In genomic region chr6:99655488-99655887, GRCm38 (mm10) we compare ENCODE assay signal across 14 mouse cellular contexts. TPM values are rescaled to one million over a fixed set of nuclear protein-coding genes. Genes with fewer than 3 reads are reported as not detected.
DNase-seq lines count a peak whose midpoint lies in the region; ATAC-seq and TF ChIP-seq lines count a peak whose summit lies in the region.
"Had no signal": no experiment of that assay in that cellular context is flagged by ENCODE, and none has a peak within 500 bp of the region (broad histone marks: within the 10 kb centered on the region; RNA-seq: fewer than 3 reads in every experiment).

No protein-coding gene starts in this region.

- no peak for TF ChIP-seq CTCF in bone marrow macrophage, adult 2 months (IDR thresholded peaks at IDR 0.05; ENCODE audit: low read depth, low read length)
- TF ChIP-seq CTCF in liver, postnatal 0 days (IDR thresholded peaks at IDR 0.05; ENCODE audit: low read depth) = no peak

- ATAC-seq in heart, embryonic 11.5 days (replicated peaks; ENCODE audit: insufficient number of reproducible peaks, low FRiP score, low TSS enrichment) = no peak
- peak; percentile 35; the same call in 1 of the 2 replicates for ATAC-seq in liver, postnatal 0 days
- ATAC-seq in intestine, embryonic 16.5 days = no peak
- ATAC-seq: forebrain, embryonic 14.5 days had no signal

- 0 out of 2 replicates have a peak overlapping the region, but pooled peaks have one; percentile 14 for H3K4me2 ChIP-seq in heart, embryonic 11.5 days
- H3K4me2 ChIP-seq in liver, postnatal 0 days (ENCODE audit: low read depth, low read length) = peak overlapping the region; percentile 54
- H3K4me2 ChIP-seq in intestine, embryonic 16.5 days (ENCODE audit: low read depth, low read length) = no peak overlapping the region
- H3K4me2 ChIP-seq: embryonic facial prominence, embryonic 12.5 days; hindbrain, embryonic 13.5 days; lung, embryonic 15.5 days had no signal

- H3K27me3 ChIP-seq in heart, embryonic 11.5 days (ENCODE audit: control insufficient read depth, insufficient read depth, low read length) = no peaks in the 10 kb centered on the region
- peaks cover 17% of the 10 kb centered on the region; the same call in 1 of the 2 replicates for H3K27me3 ChIP-seq in heart, embryonic 10.5 days (ENCODE audit: insufficient read depth, poor library complexity, severe bottlenecking)
- H3K27me3 ChIP-seq in liver, postnatal 0 days (ENCODE audit: insufficient read depth, low read length) = no peaks in the 10 kb centered on the region
- H3K27me3 ChIP-seq in intestine, embryonic 16.5 days (replicated peaks; ENCODE audit: control insufficient read depth, insufficient read depth, low read length) = no peaks in the 10 kb centered on the region
- H3K27me3 ChIP-seq: embryonic facial prominence, embryonic 12.5 days; lung, embryonic 15.5 days had no signal

- TF ChIP-seq POLR2A in bone marrow macrophage, adult 2 months (IDR thresholded peaks at IDR 0.05; ENCODE audit: borderline replicate concordance, low read depth, low read length) = no peak

- H3K9me3 ChIP-seq in heart, embryonic 11.5 days (replicated peaks; ENCODE audit: control insufficient read depth, low read length) = no peaks in the 10 kb centered on the region
- H3K9me3 ChIP-seq in heart, embryonic 10.5 days = no peaks in the 10 kb centered on the region
- H3K9me3 ChIP-seq in liver, postnatal 0 days (ENCODE audit: low read length) = no peaks in the 10 kb centered on the region
- H3K9me3 ChIP-seq in intestine, embryonic 16.5 days (ENCODE audit: control insufficient read depth, low read length) = no peaks in the 10 kb centered on the region
- H3K9me3 ChIP-seq: embryonic facial prominence, embryonic 12.5 days; hindbrain, embryonic 13.5 days; lung, embryonic 15.5 days had no signal

- no peak for DNase-seq in heart, embryonic 10.5 days (ENCODE audit: low spot score)
- DNase-seq in liver, postnatal 0 days = no peak
- peak; percentile 72 for DNase-seq in thymus, postnatal 14 days
- no peak for DNase-seq in ovary, adult 18-20 months (ENCODE audit: low spot score)
- no peak for DNase-seq in kidney, adult 11 months
- DNase-seq: cerebellum, adult 2 months had no signal

- H3K9ac ChIP-seq in heart, embryonic 11.5 days (ENCODE audit: low read depth, low read length) = no peak overlapping the region
- H3K9ac ChIP-seq in liver, postnatal 0 days (replicated peaks) = no peak overlapping the region
- no peak overlapping the region for H3K9ac ChIP-seq in intestine, embryonic 16.5 days (ENCODE audit: low read depth, low read length)
- H3K9ac ChIP-seq: embryonic facial prominence, embryonic 12.5 days; lung, embryonic 15.5 days had no signal

- TF ChIP-seq EP300 in liver, postnatal 0 days (IDR thresholded peaks at IDR 0.05; ENCODE audit: low read depth) = no peak

- WGBS in heart, embryonic 11.5 days (ENCODE audit: insufficient replicate concordance) = 41% methylated on average over 7 of the region's 7 CpGs
- 44% methylated on average over 7 of the region's 7 CpGs for WGBS in heart, embryonic 10.5 days
- 27% methylated on average over 7 of the region's 7 CpGs for WGBS in liver, postnatal 0 days (ENCODE audit: insufficient replicate concordance)
- 54% methylated on average over 7 of the region's 7 CpGs for WGBS in intestine, embryonic 16.5 days

- no peak overlapping the region for H3K4me3 ChIP-seq in heart, embryonic 11.5 days (ENCODE audit: low read depth, low read length)
- no peak overlapping the region for H3K4me3 ChIP-seq in heart, embryonic 10.5 days
- peak overlapping the region; percentile 56 for H3K4me3 ChIP-seq in bone marrow macrophage, adult 2 months (ENCODE audit: insufficient read depth, low read length)
- H3K4me3 ChIP-seq in liver, postnatal 0 days (ENCODE audit: low read depth, low read length) = peak overlapping the region; percentile 22; the same call in 1 of the 2 replicates
- no peak overlapping the region for H3K4me3 ChIP-seq in intestine, embryonic 16.5 days (ENCODE audit: low read length)
- H3K4me3 ChIP-seq: embryonic facial prominence, embryonic 12.5 days; hindbrain, embryonic 13.5 days; left cerebral cortex, adult 2 months; lung, embryonic 15.5 days had no signal

- no peak overlapping the region for H3K27ac ChIP-seq in heart, embryonic 11.5 days (ENCODE audit: low read depth, low read length)
- H3K27ac ChIP-seq in heart, embryonic 10.5 days = no peak overlapping the region
- H3K27ac ChIP-seq in bone marrow macrophage, adult 2 months (ENCODE audit: insufficient read depth, low read depth, low read length) = peak overlapping the region; percentile 66
- H3K27ac ChIP-seq in liver, postnatal 0 days (ENCODE audit: low read depth) = peak overlapping the region; percentile 57; the same call in 1 of the 2 replicates
- H3K27ac ChIP-seq in intestine, embryonic 16.5 days (ENCODE audit: low read length) = no peak overlapping the region
- H3K27ac ChIP-seq: embryonic facial prominence, embryonic 12.5 days; hindbrain, embryonic 13.5 days; left cerebral cortex, adult 2 months; lung, embryonic 15.5 days had no signal

- no peaks in the 10 kb centered on the region for H3K36me3 ChIP-seq in heart, embryonic 11.5 days (ENCODE audit: control insufficient read depth, insufficient read depth, low read length)
- H3K36me3 ChIP-seq in heart, embryonic 10.5 days = no peaks in the 10 kb centered on the region
- no peaks in the 10 kb centered on the region for H3K36me3 ChIP-seq in liver, postnatal 0 days (replicated peaks; ENCODE audit: insufficient read depth, low read length)
- H3K36me3 ChIP-seq in intestine, embryonic 16.5 days (ENCODE audit: control insufficient read depth, insufficient read depth, low read length) = no peaks in the 10 kb centered on the region
- H3K36me3 ChIP-seq: embryonic facial prominence, embryonic 12.5 days; hindbrain, embryonic 13.5 days; lung, embryonic 15.5 days had no signal

- H3K4me1 ChIP-seq in heart, embryonic 11.5 days (ENCODE audit: control insufficient read depth, insufficient read depth, low read length) = no peaks in the 10 kb centered on the region
- H3K4me1 ChIP-seq in heart, embryonic 10.5 days = 0 out of 2 replicates have a peak, but pooled peaks cover 9% of the 10 kb centered on the region
- peaks cover 21% of the 10 kb centered on the region for H3K4me1 ChIP-seq in bone marrow macrophage, adult 2 months (ENCODE audit: control insufficient read depth, insufficient read depth, low read length)
- H3K4me1 ChIP-seq in liver, postnatal 0 days (ENCODE audit: insufficient read depth) = no peaks in the 10 kb centered on the region; the same call in 1 of the 2 replicates
- H3K4me1 ChIP-seq in intestine, embryonic 16.5 days (ENCODE audit: control insufficient read depth, insufficient read depth, low read length) = no peaks in the 10 kb centered on the region; the same call in 1 of the 2 replicates

RNA-seq across cellular contexts. Expression of gene Eif4e3, which starts 11.1 kb away (rescaled TPM):
- polyA plus RNA-seq in heart, embryonic 11.5 days (2014; fragmentation: Nextera tagmentation; extraction: Ambion mirVana) = 5.8 and 6.1 TPM in 2 replicates
- polyA plus RNA-seq in heart, embryonic 10.5 days (2016; fragmentation: Nextera tagmentation; extraction: Ambion mirVana) = 4.1 and 7.1 TPM in 2 replicates
- polyA plus RNA-seq in bone marrow macrophage, adult 2 months (2012; ENCODE audit: insufficient read depth, insufficient read length, missing spikeins) = 26.3 and 29.4 TPM in 2 replicates
- 3.8 and 4.3 TPM in 2 replicates for polyA plus RNA-seq in liver, postnatal 0 days (2015; fragmentation: Nextera tagmentation; extraction: Ambion mirVana)
- 9.0 and 10.1 TPM in 2 replicates for polyA plus RNA-seq in intestine, embryonic 16.5 days (2015; fragmentation: Nextera tagmentation; extraction: Ambion mirVana)

RNA-seq across cellular contexts. Expression of gene Gm20696, which starts 11.1 kb away (rescaled TPM):
- 2.1 and 4.0 TPM in 2 replicates for polyA plus RNA-seq in heart, embryonic 11.5 days (2014; fragmentation: Nextera tagmentation; extraction: Ambion mirVana)
- 2.2 and 3.4 TPM in 2 replicates for polyA plus RNA-seq in heart, embryonic 10.5 days (2016; fragmentation: Nextera tagmentation; extraction: Ambion mirVana)
- 3.0 and 4.7 TPM in 2 replicates for polyA plus RNA-seq in bone marrow macrophage, adult 2 months (2012; ENCODE audit: insufficient read depth, insufficient read length, missing spikeins)
- 0.86 and 1.2 TPM in 2 replicates for polyA plus RNA-seq in liver, postnatal 0 days (2015; fragmentation: Nextera tagmentation; extraction: Ambion mirVana)
- polyA plus RNA-seq in intestine, embryonic 16.5 days (2015; fragmentation: Nextera tagmentation; extraction: Ambion mirVana) = 1.7 and 2.4 TPM in 2 replicates

RNA-seq across cellular contexts. Expression of gene Gpr27, which starts 37.0 kb away (rescaled TPM):
- 1.2 and 1.4 TPM in 2 replicates for polyA plus RNA-seq in heart, embryonic 11.5 days (2014; fragmentation: Nextera tagmentation; extraction: Ambion mirVana)
- polyA plus RNA-seq in heart, embryonic 10.5 days (2016; fragmentation: Nextera tagmentation; extraction: Ambion mirVana) = 0.68 and 0.92 TPM in 2 replicates
- not detected in 2 replicates for polyA plus RNA-seq in bone marrow macrophage, adult 2 months (2012; ENCODE audit: insufficient read depth, insufficient read length, missing spikeins)
- 0.17 and 0.18 TPM in 2 replicates for polyA plus RNA-seq in liver, postnatal 0 days (2015; fragmentation: Nextera tagmentation; extraction: Ambion mirVana)
- polyA plus RNA-seq in intestine, embryonic 16.5 days (2015; fragmentation: Nextera tagmentation; extraction: Ambion mirVana) = 1.2 TPM in 2 replicates

Comparison
In these comparisons a context has a peak if more than half of its experiments do, and no peak if none do; other contexts are left out.
1. H3K27ac ChIP-seq: peak in bone marrow macrophage, adult 2 months (single experiment) and liver, postnatal 0 days (single experiment); none in heart, embryonic 11.5 days (single experiment), heart, embryonic 10.5 days (single experiment) and intestine, embryonic 16.5 days (single experiment).
2. H3K4me3 ChIP-seq: peak in bone marrow macrophage, adult 2 months (single experiment) and liver, postnatal 0 days (single experiment); none in heart, embryonic 11.5 days (single experiment), heart, embryonic 10.5 days (single experiment) and intestine, embryonic 16.5 days (single experiment).